Mouse (Mus musculus) midbrain, embryonic 13.5 days (tissue): ENCODE measurements around the gene Galnt16. TPM values are rescaled to one million over a fixed set of nuclear protein-coding genes. Genes with fewer than 3 reads are reported as not detected.
A peak's percentile ranks its signal among the peaks of the same experiment; 100 is the strongest.

Experiments used
- ATAC-seq: fragments of 200-750 bp; cut with Nextera tagmentation; 2 replicates; pipeline ENCODE4 v1.8.0; 2017; ENCODE audit warnings: mild to moderate bottlenecking, moderate TSS enrichment, moderate library complexity
- H3K27ac ChIP-seq: fragments of 300-500 bp; sonication (generic); 2 replicates; pipeline ENCODE4 v1.5.1; 2015; ENCODE audit warnings: inconsistent platforms, mild to moderate bottlenecking, moderate library complexity
- H3K27me3 ChIP-seq: fragments of 300-500 bp; sonication (generic); 2 replicates; pipeline ENCODE4 v1.6.1; 2015; ENCODE audit warnings: mild to moderate bottlenecking, inconsistent platforms
- H3K36me3 ChIP-seq: fragments of 300-500 bp; sonication (generic); 2 replicates; pipeline ENCODE4 v1.6.1; 2015; ENCODE audit warnings: mild to moderate bottlenecking, inconsistent platforms
- H3K4me1 ChIP-seq: fragments of 300-500 bp; sonication (generic); replicated peaks from 2 replicates; pipeline ENCODE4 v1.6.1; 2015; ENCODE audit warnings: inconsistent platforms
- H3K4me2 ChIP-seq: fragments of 300-500 bp; sonication (generic); replicated peaks from 2 replicates; pipeline ENCODE4 v1.6.1; 2015; ENCODE audit warnings: moderate library complexity, mild to moderate bottlenecking, inconsistent platforms
- H3K4me3 ChIP-seq: fragments of 300-500 bp; sonication (generic); replicated peaks from 2 replicates; pipeline ENCODE4 v1.5.1; 2015; ENCODE audit warnings: mild to moderate bottlenecking, inconsistent platforms
- H3K9ac ChIP-seq: fragments of 300-500 bp; sonication (generic); replicated peaks from 2 replicates; pipeline ENCODE4 v1.6.1; 2015; ENCODE audit warnings: mild to moderate bottlenecking, inconsistent platforms
- H3K9me3 ChIP-seq: fragments of 300-500 bp; sonication (generic); 2 replicates; pipeline ENCODE4 v1.6.1; 2016; ENCODE audit warnings: mild to moderate bottlenecking, inconsistent platforms
- WGBS: fragments of 180-500 bp; shearing (Covaris S2); methylation state at CpG from one replicate; pipeline ENCODE4 v1.1.7; 2015; 5-methylcytosine and 5-hydroxymethylcytosine counted together
- polyA plus RNA-seq: library from polyadenylated mRNA; unstranded; fragments of >200 nt; fragmentation: Nextera tagmentation; extraction: Ambion mirVana; gene quantifications from 2 replicates; pipeline ENCODE4 v1.2.1, GENCODE M21; 2015

Gene Galnt16
- polyA plus RNA-seq, 1 experiment from 2014 or later, result 34.7 TPM

GRCm38 (mm10) chr12:80518393-80518756 lies 298 bp downstream of the Galnt16 start:
- Histone ChIP-seq H3K9me3 (no peaks in the 10 kb centered on the region), H3K27ac (peak overlapping the region; percentile 94), H3K27me3 (peaks cover 26% of the 10 kb centered on the region), H3K4me2 (peak overlapping the region; percentile 90), H3K9ac (peak overlapping the region; percentile 84), H3K4me3 (peak overlapping the region; percentile 88), H3K4me1 (peaks cover 35% of the 10 kb centered on the region), H3K36me3 (no peaks in the 10 kb centered on the region)
- ATAC-seq, result peak; percentile 69; the same call in 1 of the 2 replicates
- WGBS, result under 1% methylated on average over 25 of the region's 25 CpGs

- H3K9ac ChIP-seq, result peak overlapping the region; percentile 84
- H3K27ac ChIP-seq, result peak overlapping the region; percentile 94
- H3K36me3 ChIP-seq, result no peaks in the 10 kb centered on the region
- ATAC-seq, result peak; percentile 91
- peaks cover 41% of the 10 kb centered on the region for H3K4me1 ChIP-seq
- H3K4me2 ChIP-seq, result peak overlapping the region; percentile 90
- under 1% methylated on average over 87 of the region's 90 CpGs for WGBS
- no peaks in the 10 kb centered on the region for H3K9me3 ChIP-seq
- H3K27me3 ChIP-seq, result peaks cover 26% of the 10 kb centered on the region
- H3K4me3 ChIP-seq, result peak overlapping the region; percentile 88
These were observed 912 bp downstream of the Galnt16 start for GRCm38 (mm10) chr12:80518757-80519620.

GRCm38 (mm10) chr12:80519621-80520332 lies 1.7 kb downstream of the Galnt16 start:
- Histone ChIP-seq H3K27me3 (peaks cover 26% of the 10 kb centered on the region), H3K36me3 (no peaks in the 10 kb centered on the region), H3K9ac (peak overlapping the region; percentile 84), H3K4me1 (peaks cover 47% of the 10 kb centered on the region), H3K27ac (peak overlapping the region; percentile 94), H3K4me2 (peak overlapping the region; percentile 90), H3K4me3 (peak overlapping the region; percentile 88), H3K9me3 (no peaks in the 10 kb centered on the region)
- WGBS, result under 1% methylated on average over 43 of the region's 43 CpGs
- peak; percentile 63 for ATAC-seq

GRCm38 (mm10) chr12:80522006-80522405 lies 3.9 kb downstream of the Galnt16 start:
- Histone ChIP-seq H3K4me1 (peaks cover 65% of the 10 kb centered on the region), H3K9ac (no peak overlapping the region), H3K4me2 (no peak overlapping the region), H3K27me3 (peaks cover 16% of the 10 kb centered on the region), H3K4me3 (no peak overlapping the region), H3K27ac (no peak overlapping the region), H3K9me3 (no peaks in the 10 kb centered on the region), H3K36me3 (no peaks in the 10 kb centered on the region)
- ATAC-seq, result no peak
- 66% methylated on average over 3 of the region's 3 CpGs for WGBS

DNA sequence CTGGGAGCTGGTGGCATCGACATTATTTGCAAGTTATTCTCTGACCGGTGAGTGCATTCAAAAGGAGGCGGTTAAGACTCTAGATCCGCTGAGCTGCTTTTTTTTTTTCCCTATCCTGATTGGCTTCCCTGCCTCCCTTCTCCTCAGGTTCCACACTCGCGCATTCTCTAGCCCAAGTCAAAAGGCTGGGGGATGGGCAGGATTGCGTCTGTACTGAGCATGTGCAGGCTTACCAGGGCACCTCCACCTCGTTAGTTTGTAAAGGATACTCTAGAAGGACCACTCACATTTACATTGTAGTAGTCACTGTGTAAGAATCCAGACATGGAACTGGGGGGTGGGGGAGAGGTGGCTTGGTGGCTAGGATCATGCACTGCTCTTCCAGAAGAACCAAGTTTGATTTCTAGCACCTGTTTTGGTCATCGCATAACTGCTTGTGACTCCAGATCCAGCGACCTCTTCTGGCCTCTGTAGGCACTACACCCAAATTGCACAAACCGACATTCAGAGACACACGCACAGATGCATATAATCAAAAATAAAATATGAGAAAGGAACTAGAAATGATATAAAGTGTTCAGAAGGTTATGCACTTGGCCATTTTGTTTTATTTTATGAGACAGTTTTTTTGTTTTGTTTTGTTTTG lies 6.3 kb downstream of the Galnt16 start:
- ATAC-seq, result no peak
- WGBS, result 25% methylated on average over 12 of the region's 12 CpGs
- H3K9ac ChIP-seq, result no peak overlapping the region
- H3K9me3 ChIP-seq, result no peaks in the 10 kb centered on the region
- H3K27me3 ChIP-seq, result 0 out of 2 replicates have a peak, but pooled peaks cover 6% of the 10 kb centered on the region
- peaks cover 74% of the 10 kb centered on the region for H3K4me1 ChIP-seq
- no peak overlapping the region for H3K4me3 ChIP-seq
- H3K4me2 ChIP-seq, result no peak overlapping the region
- H3K36me3 ChIP-seq, result no peaks in the 10 kb centered on the region
- no peak overlapping the region for H3K27ac ChIP-seq

GRCm38 (mm10) chr12:80525513-80525912 lies 7.4 kb downstream of the Galnt16 start:
- no peak overlapping the region for H3K4me3 ChIP-seq
- H3K4me1 ChIP-seq, result peaks cover 66% of the 10 kb centered on the region
- peak overlapping the region; percentile 13; the same call in 1 of the 2 replicates for H3K4me2 ChIP-seq
- WGBS, result 3% methylated on average over 7 of the region's 7 CpGs
- no peaks in the 10 kb centered on the region for H3K36me3 ChIP-seq
- peak overlapping the region; percentile 51; the same call in 1 of the 2 replicates for H3K27ac ChIP-seq
- H3K9me3 ChIP-seq, result no peaks in the 10 kb centered on the region
- ATAC-seq, result peak; percentile 71
- no peak overlapping the region for H3K9ac ChIP-seq
- 0 out of 2 replicates have a peak, but pooled peaks cover 6% of the 10 kb centered on the region for H3K27me3 ChIP-seq

- Histone ChIP-seq H3K27ac (no peak overlapping the region), H3K9ac (no peak overlapping the region), H3K27me3 (0 out of 2 replicates have a peak, but pooled peaks cover 3% of the 10 kb centered on the region), H3K4me1 (peaks cover 56% of the 10 kb centered on the region), H3K4me2 (no peak overlapping the region), H3K4me3 (no peak overlapping the region), H3K9me3 (no peaks in the 10 kb centered on the region), H3K36me3 (no peaks in the 10 kb centered on the region)
- 67% methylated on average over 2 of the region's 2 CpGs for WGBS
- no peak for ATAC-seq
These were observed 8.4 kb downstream of the Galnt16 start for GRCm38 (mm10) chr12:80526511-80526910.

- H3K4me2 ChIP-seq, result no peak overlapping the region
These were observed 9.8 kb downstream of the Galnt16 start for GRCm38 (mm10) chr12:80527727-80528389.

DNA sequence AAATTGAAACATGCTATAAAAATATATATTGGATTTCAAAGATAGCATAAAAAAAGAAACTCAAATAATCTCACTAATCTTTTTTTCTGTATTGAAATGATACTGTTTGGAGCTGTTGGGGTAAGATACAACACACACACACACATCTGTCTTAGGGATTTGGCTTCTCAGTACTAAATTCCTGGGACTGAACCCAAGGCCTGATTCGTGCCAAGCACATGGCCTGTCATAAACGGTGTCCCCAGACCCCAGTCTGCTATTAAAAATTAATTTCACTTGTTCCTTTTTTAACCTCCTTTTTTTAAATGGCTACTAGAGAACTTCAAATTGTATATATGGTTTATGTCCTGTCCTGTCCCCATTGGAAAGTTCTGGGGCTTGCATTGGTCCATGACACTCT lies 12.0 kb downstream of the Galnt16 start:
- Histone ChIP-seq H3K4me3 (no peak overlapping the region), H3K27ac (no peak overlapping the region), H3K27me3 (no peaks in the 10 kb centered on the region), H3K4me1 (peaks cover 41% of the 10 kb centered on the region), H3K9me3 (no peaks in the 10 kb centered on the region), H3K9ac (no peak overlapping the region), H3K36me3 (no peaks in the 10 kb centered on the region), H3K4me2 (no peak overlapping the region)
- no peak for ATAC-seq
- WGBS, result 86% methylated on average over 2 of the region's 2 CpGs

More at GRCm38 (mm10) chr12:80527727-80528389, 9.8 kb downstream of the Galnt16 start:
- Histone ChIP-seq H3K27ac (peak overlapping the region; percentile 62; the same call in 1 of the 2 replicates), H3K36me3 (no peaks in the 10 kb centered on the region), H3K4me1 (peaks cover 48% of the 10 kb centered on the region), H3K9me3 (no peaks in the 10 kb centered on the region), H3K27me3 (no peaks in the 10 kb centered on the region), H3K9ac (no peak overlapping the region), H3K4me3 (no peak overlapping the region)
- ATAC-seq, result peak; percentile 37
- 71% methylated on average over 5 of the region's 5 CpGs for WGBS

DNA sequence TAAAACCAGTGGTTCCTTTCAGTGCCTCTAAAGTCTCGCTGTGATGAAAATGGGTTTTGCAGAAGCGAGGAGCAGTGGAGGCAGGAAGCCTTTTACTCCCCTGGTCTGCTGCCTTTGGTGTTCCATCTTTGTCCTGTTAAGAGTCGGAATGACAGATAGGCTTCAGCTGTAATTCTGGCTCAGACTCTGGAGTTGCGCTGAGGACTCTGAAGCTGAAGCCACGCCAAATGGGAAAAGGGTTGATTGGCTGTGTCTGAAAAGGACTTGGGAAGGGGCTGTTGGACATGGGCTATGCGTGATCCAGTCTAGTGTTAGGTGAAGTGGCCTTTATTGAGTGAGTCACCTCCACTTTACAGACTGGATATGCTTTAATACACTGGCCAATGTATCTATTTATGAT lies 12.6 kb downstream of the Galnt16 start:
- WGBS, result 78% methylated on average over 6 of the region's 6 CpGs
- no peak for ATAC-seq
- Histone ChIP-seq H3K27ac (no peak overlapping the region), H3K4me1 (peaks cover 35% of the 10 kb centered on the region), H3K27me3 (no peaks in the 10 kb centered on the region), H3K36me3 (no peaks in the 10 kb centered on the region), H3K9me3 (no peaks in the 10 kb centered on the region), H3K9ac (no peak overlapping the region), H3K4me3 (no peak overlapping the region), H3K4me2 (no peak overlapping the region)

DNA sequence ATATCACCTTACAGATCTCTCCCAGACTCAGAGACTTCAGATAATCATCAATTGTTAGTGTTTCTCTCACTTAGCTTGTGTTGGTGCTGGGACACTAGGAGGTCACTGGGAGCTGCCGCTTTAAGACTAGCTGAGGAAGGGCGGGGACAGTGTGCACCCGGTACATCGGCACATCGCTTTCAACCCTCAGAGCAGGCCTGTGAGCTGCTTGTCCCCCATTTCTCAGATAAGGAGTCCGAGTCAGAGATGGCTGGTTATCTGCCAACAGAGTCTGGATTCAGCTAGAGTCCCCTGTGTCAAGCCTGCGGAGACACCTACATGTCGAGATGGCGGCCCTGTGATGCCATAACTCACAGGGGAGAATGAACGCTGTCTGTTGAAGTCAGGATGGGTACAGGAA lies 13.5 kb downstream of the Galnt16 start:
- Histone ChIP-seq H3K27ac (no peak overlapping the region), H3K36me3 (no peaks in the 10 kb centered on the region), H3K27me3 (no peaks in the 10 kb centered on the region), H3K9me3 (no peaks in the 10 kb centered on the region), H3K4me2 (no peak overlapping the region), H3K9ac (no peak overlapping the region), H3K4me1 (peaks cover 26% of the 10 kb centered on the region), H3K4me3 (no peak overlapping the region)
- ATAC-seq, result no peak
- WGBS, result 86% methylated on average over 10 of the region's 10 CpGs
